Mouse (Mus musculus) myocyte (in vitro differentiated cells): ENCODE data around the gene Nrp2. TPM values are rescaled to one million over a fixed set of nuclear protein-coding genes. Genes with fewer than 3 reads are reported as not detected.
A peak's percentile ranks its signal among the peaks of the same experiment; 100 is the strongest.

Source experiments
- H3K27me3 ChIP-seq: one replicate; pipeline ENCODE4 v1.6.1; 2011; ENCODE audit not compliant: control insufficient read depth, insufficient read depth, insufficient read length
- H3K36me3 ChIP-seq: one replicate; pipeline ENCODE4 v1.6.1; 2011; ENCODE audit not compliant: control insufficient read depth, insufficient read depth
- H3K4me2 ChIP-seq: one replicate; pipeline ENCODE4 v1.6.1; 2011; ENCODE audit warnings: low read depth, control low read depth
- H3K4me3 ChIP-seq: one replicate; pipeline ENCODE4 v1.5.1; 2011; ENCODE audit warnings: mild to moderate bottlenecking, control low read depth, moderate library complexity
- H3K79me2 ChIP-seq: one replicate; pipeline ENCODE4 v1.6.1; 2011; ENCODE audit not compliant: control insufficient read depth, insufficient read depth
- H3ac ChIP-seq: one replicate; pipeline ENCODE4 v1.6.1; 2011; ENCODE audit not compliant: control insufficient read depth, insufficient read length
- CEBPB ChIP-seq: IDR thresholded peaks from 2 replicates; pipeline ENCODE4 v1.6.1; 2011; ENCODE audit warnings: mild to moderate bottlenecking, moderate library complexity; ENCODE audit not compliant: poor library complexity, insufficient read depth, severe bottlenecking
- E2F4 ChIP-seq: IDR thresholded peaks from one replicate; pipeline ENCODE4 v1.6.1; 2011; ENCODE audit warnings: mild to moderate bottlenecking, control low read depth, moderate library complexity; ENCODE audit not compliant: insufficient read depth
- MAX ChIP-seq: IDR thresholded peaks from one replicate; pipeline ENCODE4 v1.6.1; 2011; ENCODE audit warnings: low read depth, mild to moderate bottlenecking, control low read depth
- MYOD1 ChIP-seq, 3 experiments: IDR thresholded peaks; one replicate each; pipeline ENCODE4 v1.6.1; 2011; ENCODE audit warnings: control low read depth in 2 of 3, low read depth in 2 of 3, mild to moderate bottlenecking in 2 of 3, moderate library complexity in 1 of 3; ENCODE audit not compliant: insufficient read length in 2 of 3, control insufficient read depth in 1 of 3
- MYOG ChIP-seq, 3 experiments: IDR thresholded peaks; one replicate each; pipeline ENCODE4 v1.6.1; 2011; ENCODE audit warnings: control low read depth in 2 of 3, low read depth in 2 of 3, mild to moderate bottlenecking in 2 of 3; ENCODE audit not compliant: insufficient read length in 2 of 3, control insufficient read depth in 1 of 3, insufficient read depth in 1 of 3
- POLR2A ChIP-seq: IDR thresholded peaks from one replicate; pipeline ENCODE4 v1.6.1; 2011; ENCODE audit warnings: low read depth, mild to moderate bottlenecking, control low read depth, moderate library complexity; ENCODE audit not compliant: insufficient read length
- POLR2AphosphoS2 ChIP-seq: IDR thresholded peaks from one replicate; pipeline ENCODE4 v1.6.1; 2011; ENCODE audit warnings: low read depth, control low read depth; ENCODE audit not compliant: insufficient read length
- REST ChIP-seq: IDR thresholded peaks from one replicate; pipeline ENCODE4 v1.6.1; 2011; ENCODE audit warnings: mild to moderate bottlenecking, control low read depth, moderate library complexity; ENCODE audit not compliant: insufficient read depth, insufficient read length
- SRF ChIP-seq: IDR thresholded peaks from one replicate; pipeline ENCODE4 v1.6.1; 2011; ENCODE audit warnings: low read depth; ENCODE audit not compliant: control insufficient read depth, insufficient read length
- TCF12 ChIP-seq: IDR thresholded peaks from one replicate; pipeline ENCODE4 v1.6.1; 2011; ENCODE audit warnings: mild to moderate bottlenecking, control low read depth; ENCODE audit not compliant: poor library complexity, insufficient read depth, severe bottlenecking
- TCF3 ChIP-seq: IDR thresholded peaks from one replicate; pipeline ENCODE4 v1.6.1; 2011; ENCODE audit warnings: low read depth, control low read depth; ENCODE audit not compliant: insufficient read length
- USF1 ChIP-seq: IDR thresholded peaks from one replicate; pipeline ENCODE4 v1.6.1; 2011; ENCODE audit warnings: low read depth, mild to moderate bottlenecking, control low read depth, moderate library complexity
- polyA plus RNA-seq: library from polyadenylated mRNA; unstranded; fragments of >200 nt; fragmentation: generic; extraction: Trizol; gene quantifications from one replicate; pipeline ENCODE4 v1.2.1, GENCODE M21; 2012; ENCODE audit warnings: missing spikeins

The Nrp2 gene
- polyA plus RNA-seq, 1 experiment: 18.3 TPM

- H3K4me2 ChIP-seq: peak overlapping the region; percentile 54
- peaks cover 10% of the 10 kb centered on the region for H3K79me2 ChIP-seq
- no peak for TF ChIP-seq MYOG (IDR thresholded peaks at IDR 0.05; ENCODE audit: control insufficient read depth in 1 of 3, insufficient read depth in 1 of 3, insufficient read length in 2 of 3, low read depth in 2 of 3)
- no peak for TF ChIP-seq POLR2A
- TF ChIP-seq SRF: no peak
- TF ChIP-seq TCF12: no peak
- TF ChIP-seq TCF3: no peak
- TF ChIP-seq REST: no peak
- H3ac ChIP-seq: no peak overlapping the region
- H3K27me3 ChIP-seq: no peaks in the 10 kb centered on the region
- H3K36me3 ChIP-seq: peaks cover 7% of the 10 kb centered on the region
- no peak overlapping the region for H3K4me3 ChIP-seq
These were observed 21.5 kb downstream of the Nrp2 start for GRCm38 (mm10) chr1:62724461-62725021.

- no peaks in the 10 kb centered on the region for H3K27me3 ChIP-seq
- peaks cover 7% of the 10 kb centered on the region for H3K36me3 ChIP-seq
These were observed 22.1 kb downstream of the Nrp2 start for GRCm38 (mm10) chr1:62725032-62725678.

GRCm38 (mm10) chr1:62727191-62727590 lies 24.1 kb downstream of the Nrp2 start:
- H3K27me3 ChIP-seq: no peaks in the 10 kb centered on the region
- H3K4me3 ChIP-seq: no peak overlapping the region
- no peak for TF ChIP-seq TCF3
- H3K36me3 ChIP-seq: peaks cover 7% of the 10 kb centered on the region
- no peak overlapping the region for H3K4me2 ChIP-seq
- peaks cover 10% of the 10 kb centered on the region for H3K79me2 ChIP-seq
- H3ac ChIP-seq: no peak overlapping the region

More at GRCm38 (mm10) chr1:62725032-62725678, 22.1 kb downstream of the Nrp2 start:
- Histone ChIP-seq H3K4me3 (no peak overlapping the region), H3K79me2 (peaks cover 10% of the 10 kb centered on the region), H3K4me2 (peak overlapping the region; percentile 54), H3ac (no peak overlapping the region)
- TF ChIP-seq CEBPB (peak; percentile 82), REST (no peak), MYOD1 (IDR thresholded peaks at IDR 0.05; ENCODE audit: control insufficient read depth in 1 of 3, insufficient read length in 2 of 3, low read depth in 2 of 3) (peak in 2 of 3 experiments; percentile 39 to 73), SRF (no peak), POLR2A (peak; percentile 32), TCF12 (peak; percentile 30), MAX (no peak), POLR2AphosphoS2 (no peak), USF1 (no peak), MYOG (IDR thresholded peaks at IDR 0.05; ENCODE audit: control insufficient read depth in 1 of 3, insufficient read depth in 1 of 3, insufficient read length in 2 of 3, low read depth in 2 of 3) (peak in 1 of 3 experiments; percentile 54), TCF3 (no peak), E2F4 (no peak)

- no peak overlapping the region for H3K4me2 ChIP-seq
- H3K36me3 ChIP-seq: no peaks in the 10 kb centered on the region
- no peak overlapping the region for H3K4me3 ChIP-seq
- H3K79me2 ChIP-seq: peaks cover 5% of the 10 kb centered on the region
- TF ChIP-seq SRF (no peak), CEBPB (no peak), E2F4 (no peak), REST (no peak), TCF3 (no peak), POLR2AphosphoS2 (no peak), TCF12 (no peak), MAX (no peak), POLR2A (no peak), MYOD1 (IDR thresholded peaks at IDR 0.05; ENCODE audit: control insufficient read depth in 1 of 3, insufficient read length in 2 of 3, low read depth in 2 of 3) (no peak), USF1 (no peak), MYOG (IDR thresholded peaks at IDR 0.05; ENCODE audit: control insufficient read depth in 1 of 3, insufficient read depth in 1 of 3, insufficient read length in 2 of 3, low read depth in 2 of 3) (no peak)
- no peak overlapping the region for H3ac ChIP-seq
- no peaks in the 10 kb centered on the region for H3K27me3 ChIP-seq
These were observed 25.3 kb downstream of the Nrp2 start for GRCm38 (mm10) chr1:62728421-62728820.

GRCm38 (mm10) chr1:62728926-62729325 lies 25.8 kb downstream of the Nrp2 start:
- H3K36me3 ChIP-seq: no peaks in the 10 kb centered on the region
- no peak for TF ChIP-seq POLR2A
- no peak for TF ChIP-seq POLR2AphosphoS2
- no peak for TF ChIP-seq MAX
- no peak for TF ChIP-seq TCF3
- TF ChIP-seq MYOD1 (IDR thresholded peaks at IDR 0.05; ENCODE audit: control insufficient read depth in 1 of 3, insufficient read length in 2 of 3, low read depth in 2 of 3): no peak
- no peak for TF ChIP-seq CEBPB
- no peak for TF ChIP-seq E2F4
- H3ac ChIP-seq: no peak overlapping the region
- H3K27me3 ChIP-seq: no peaks in the 10 kb centered on the region
- H3K4me2 ChIP-seq: no peak overlapping the region
- H3K79me2 ChIP-seq: peaks cover 9% of the 10 kb centered on the region
- no peak overlapping the region for H3K4me3 ChIP-seq
